Mouse (Mus musculus): ENCODE results near the gene Etv1. TPM values are rescaled to one million over a fixed set of nuclear protein-coding genes. Genes with fewer than 3 reads are reported as not detected.
A peak's percentile ranks its signal among the peaks of the same experiment; 100 is the strongest.
"Not testable (repeated sequence)": the region's sequence is repeated elsewhere in the genome, so short reads cannot be mapped to it uniquely, and the experiment has no call there.

Etv1 gene
- polyA plus RNA-seq, 1 experiment from 2014 or later: 18.0 TPM

DNA sequence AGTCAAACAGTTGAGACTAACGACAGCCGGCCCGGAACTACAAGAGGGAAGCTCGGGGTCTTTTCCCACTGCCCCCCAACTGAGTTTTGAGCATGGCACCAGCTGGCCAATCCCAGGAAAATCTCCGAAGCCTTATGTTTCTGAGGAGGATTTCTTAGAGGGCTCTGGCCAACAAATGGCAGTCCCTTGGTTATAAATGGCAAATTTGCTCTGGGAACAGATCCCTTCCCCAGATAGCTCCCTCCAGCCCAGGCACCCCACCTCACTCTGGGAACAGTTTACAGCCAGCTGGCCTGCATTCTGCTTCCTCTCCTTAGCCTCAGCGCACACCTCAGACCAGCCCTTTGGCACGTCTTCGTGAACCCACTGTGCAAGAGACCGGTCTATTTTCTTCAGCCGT is 53.8 kb downstream of the Etv1 start:
- no peak overlapping the region for H3K4me3 ChIP-seq
- WGBS: 95% methylated on average over 10 of the region's 10 CpGs
- H3K27me3 ChIP-seq (ENCODE audit: poor library complexity, severe bottlenecking): 0 out of 2 replicates have a peak, but pooled peaks cover 6% of the 10 kb centered on the region
- peaks cover 5% of the 10 kb centered on the region for H3K36me3 ChIP-seq (replicated peaks)
- H3K4me1 ChIP-seq: peaks cover 18% of the 10 kb centered on the region
- H3K9me3 ChIP-seq: no peaks in the 10 kb centered on the region
- no peak overlapping the region for H3K27ac ChIP-seq
- no peak for DNase-seq (ENCODE audit: extremely low spot score, low spot score)

DNA sequence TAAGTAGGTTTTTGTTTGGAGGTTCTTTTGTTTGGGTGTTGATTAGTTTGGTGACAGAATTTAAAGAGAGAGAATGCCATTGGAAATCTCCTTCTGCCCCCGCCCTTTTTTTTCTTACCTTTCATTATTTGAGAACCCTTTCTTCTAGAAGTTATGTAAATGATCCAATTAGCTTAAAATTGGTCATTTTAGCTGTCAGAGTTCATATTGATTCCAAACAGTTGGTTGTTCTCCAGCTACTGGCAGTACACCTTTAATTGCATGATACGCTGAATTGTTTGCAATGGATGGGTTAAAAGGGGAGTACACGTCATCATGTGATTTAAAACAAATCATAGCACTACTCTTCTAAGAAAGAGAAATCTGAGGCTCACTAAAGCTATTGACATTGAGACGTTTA is 55.4 kb downstream of the Etv1 start:
- DNase-seq (ENCODE audit: extremely low spot score, low spot score): no peak
- Histone ChIP-seq H3K36me3 (replicated peaks) (peaks cover 5% of the 10 kb centered on the region), H3K27me3 (ENCODE audit: poor library complexity, severe bottlenecking) (0 out of 2 replicates have a peak, but pooled peaks cover 6% of the 10 kb centered on the region), H3K27ac (no peak overlapping the region), H3K4me3 (no peak overlapping the region), H3K4me1 (peaks cover 18% of the 10 kb centered on the region), H3K9me3 (no peaks in the 10 kb centered on the region)
- 57% methylated on average over 4 of the region's 4 CpGs for WGBS

- not testable (repeated sequence) for H3K27me3 ChIP-seq (ENCODE audit: poor library complexity, severe bottlenecking); H3K4me3 ChIP-seq; DNase-seq (ENCODE audit: extremely low spot score, low spot score); H3K27ac ChIP-seq; H3K36me3 ChIP-seq (replicated peaks); H3K9me3 ChIP-seq
- 86% methylated on average over 7 of the region's 8 CpGs for WGBS
- H3K4me1 ChIP-seq: peaks cover 18% of the 10 kb centered on the region
These were observed 55.8 kb downstream of the Etv1 start for GRCm38 (mm10) chr12:38834986-38835385.

GRCm38 (mm10) chr12:38843801-38844295 is 64.7 kb downstream of the Etv1 start:
- H3K36me3 ChIP-seq (replicated peaks): no peaks in the 10 kb centered on the region
- peak; percentile 44 for DNase-seq (ENCODE audit: extremely low spot score, low spot score)
- 7% methylated on average over 1 of the region's 1 CpGs for WGBS
- no peaks in the 10 kb centered on the region for H3K27me3 ChIP-seq (ENCODE audit: poor library complexity, severe bottlenecking)
- H3K9me3 ChIP-seq: no peaks in the 10 kb centered on the region
- H3K4me1 ChIP-seq: peaks cover 14% of the 10 kb centered on the region
- H3K4me3 ChIP-seq: no peak overlapping the region
- H3K27ac ChIP-seq: no peak overlapping the region

DNA sequence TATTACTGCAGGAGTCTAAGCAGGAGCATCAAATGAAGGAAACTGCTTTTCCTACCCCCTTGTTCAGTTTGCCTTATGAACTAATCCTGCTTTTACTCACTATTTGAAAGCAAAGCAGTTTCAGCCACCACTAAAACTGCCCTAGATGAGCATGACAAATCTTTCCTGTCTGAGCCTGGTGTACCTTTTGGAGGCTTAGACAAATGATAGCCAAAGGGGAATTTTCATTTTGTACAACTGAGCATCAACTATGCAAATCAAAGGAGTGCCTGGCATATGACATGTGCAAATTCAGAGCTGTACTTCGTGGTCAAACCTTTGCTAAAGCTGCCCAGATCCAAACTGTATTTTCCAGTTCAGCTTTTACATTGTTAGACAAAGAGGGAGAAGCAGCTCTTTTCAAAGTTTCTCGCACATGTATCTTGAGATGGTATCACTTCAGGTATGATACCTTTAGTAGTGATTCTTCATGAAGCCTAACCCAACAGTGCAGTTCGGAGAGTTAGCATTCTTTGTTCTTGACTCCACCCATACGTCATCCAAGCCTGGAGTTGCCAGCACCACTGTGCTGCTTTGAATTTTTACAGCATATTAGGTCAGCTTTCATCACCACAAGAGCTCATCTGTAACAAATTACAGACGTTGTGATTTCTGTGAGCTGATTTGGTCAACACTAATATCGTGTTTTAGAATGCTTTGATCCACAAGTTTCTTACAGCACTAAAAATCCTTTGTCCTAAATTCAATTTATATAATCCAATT is 68.5 kb downstream of the Etv1 start:
- Histone ChIP-seq H3K4me1 (peaks cover 14% of the 10 kb centered on the region), H3K9me3 (no peaks in the 10 kb centered on the region), H3K27ac (no peak overlapping the region), H3K4me3 (no peak overlapping the region), H3K27me3 (ENCODE audit: poor library complexity, severe bottlenecking) (no peaks in the 10 kb centered on the region), H3K36me3 (replicated peaks) (no peaks in the 10 kb centered on the region)
- DNase-seq (ENCODE audit: extremely low spot score, low spot score): no peak
- 78% methylated on average over 6 of the region's 6 CpGs for WGBS

DNA sequence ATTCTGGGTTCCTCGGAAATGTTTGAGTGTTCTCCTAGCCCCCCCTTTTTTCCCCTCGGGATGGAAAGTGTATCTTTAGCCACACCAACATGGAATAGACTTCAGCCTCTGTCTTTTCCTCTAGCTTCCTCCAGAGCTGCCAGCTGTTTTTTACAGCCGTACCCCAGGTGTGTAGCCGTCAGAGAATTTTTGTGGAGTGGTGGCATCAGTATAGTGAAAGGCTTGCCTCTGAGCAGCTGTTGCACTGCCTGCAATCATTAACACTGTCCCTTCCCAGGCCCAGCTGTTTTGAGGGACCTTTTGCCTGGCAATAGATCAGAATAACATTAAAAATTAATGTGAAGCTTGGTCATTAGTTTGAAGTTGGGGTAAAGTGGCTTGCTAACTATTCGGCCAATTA is 70.8 kb downstream of the Etv1 start:
- Histone ChIP-seq H3K27me3 (ENCODE audit: poor library complexity, severe bottlenecking) (no peaks in the 10 kb centered on the region), H3K27ac (no peak overlapping the region), H3K4me1 (peaks cover 13% of the 10 kb centered on the region), H3K9me3 (no peaks in the 10 kb centered on the region), H3K4me3 (no peak overlapping the region), H3K36me3 (replicated peaks) (no peaks in the 10 kb centered on the region)
- 85% methylated on average over 5 of the region's 5 CpGs for WGBS
- no peak for DNase-seq (ENCODE audit: extremely low spot score, low spot score)

DNA sequence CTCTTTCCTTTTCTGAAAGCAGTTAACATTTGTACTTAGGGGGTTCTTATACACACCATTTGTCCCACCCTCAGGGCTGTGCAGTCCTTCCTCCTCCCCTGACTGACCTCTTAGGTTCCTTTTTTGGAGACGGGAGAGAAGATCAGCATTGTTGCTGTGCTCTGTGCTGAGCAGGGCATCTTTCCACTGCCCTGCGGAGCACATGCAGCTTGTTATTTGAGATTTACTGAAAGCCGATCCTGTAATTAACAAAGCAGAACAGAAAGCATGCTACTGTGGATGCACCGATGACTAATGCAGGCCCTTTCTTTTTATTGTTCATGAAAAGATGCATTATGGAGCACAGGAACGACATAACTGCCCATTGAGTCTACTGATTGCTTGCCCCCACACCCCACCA is 75.1 kb downstream of the Etv1 start:
- no peaks in the 10 kb centered on the region for H3K27me3 ChIP-seq (ENCODE audit: poor library complexity, severe bottlenecking)
- H3K36me3 ChIP-seq (replicated peaks): peaks cover 7% of the 10 kb centered on the region
- peak overlapping the region; percentile 58 for H3K27ac ChIP-seq
- 16% methylated on average over 5 of the region's 5 CpGs for WGBS
- H3K4me3 ChIP-seq: no peak overlapping the region
- H3K4me1 ChIP-seq: peaks cover 23% of the 10 kb centered on the region
- no peaks in the 10 kb centered on the region for H3K9me3 ChIP-seq
- DNase-seq (ENCODE audit: extremely low spot score, low spot score): no peak

GRCm38 (mm10) chr12:38854751-38855150 is 75.6 kb downstream of the Etv1 start:
- whole genome bisulfite sequencing: 60% methylated on average over 6 of the region's 6 CpGs
- DNase-seq (ENCODE audit: extremely low spot score, low spot score): no peak
- H3K36me3 ChIP-seq (replicated peaks): peaks cover 7% of the 10 kb centered on the region

GRCm38 (mm10) chr12:38859675-38860074 is 80.5 kb downstream of the Etv1 start:
- Histone ChIP-seq H3K27me3 (ENCODE audit: poor library complexity, severe bottlenecking) (no peaks in the 10 kb centered on the region), H3K9me3 (no peaks in the 10 kb centered on the region), H3K4me3 (no peak overlapping the region), H3K36me3 (replicated peaks) (peaks cover 7% of the 10 kb centered on the region), H3K27ac (0 out of 2 replicates have a peak overlapping the region, but pooled peaks have one; percentile 11), H3K4me1 (peaks cover 28% of the 10 kb centered on the region)
- 88% methylated on average over 4 of the region's 4 CpGs for WGBS
- no peak for DNase-seq (ENCODE audit: extremely low spot score, low spot score)

More at GRCm38 (mm10) chr12:38854751-38855150, 75.6 kb downstream of the Etv1 start:
- no peaks in the 10 kb centered on the region for H3K27me3 ChIP-seq (ENCODE audit: poor library complexity, severe bottlenecking)
- H3K4me1 ChIP-seq: peaks cover 23% of the 10 kb centered on the region
- no peak overlapping the region for H3K4me3 ChIP-seq
- 0 out of 2 replicates have a peak overlapping the region, but pooled peaks have one; percentile 58 for H3K27ac ChIP-seq
- H3K9me3 ChIP-seq: no peaks in the 10 kb centered on the region

DNA sequence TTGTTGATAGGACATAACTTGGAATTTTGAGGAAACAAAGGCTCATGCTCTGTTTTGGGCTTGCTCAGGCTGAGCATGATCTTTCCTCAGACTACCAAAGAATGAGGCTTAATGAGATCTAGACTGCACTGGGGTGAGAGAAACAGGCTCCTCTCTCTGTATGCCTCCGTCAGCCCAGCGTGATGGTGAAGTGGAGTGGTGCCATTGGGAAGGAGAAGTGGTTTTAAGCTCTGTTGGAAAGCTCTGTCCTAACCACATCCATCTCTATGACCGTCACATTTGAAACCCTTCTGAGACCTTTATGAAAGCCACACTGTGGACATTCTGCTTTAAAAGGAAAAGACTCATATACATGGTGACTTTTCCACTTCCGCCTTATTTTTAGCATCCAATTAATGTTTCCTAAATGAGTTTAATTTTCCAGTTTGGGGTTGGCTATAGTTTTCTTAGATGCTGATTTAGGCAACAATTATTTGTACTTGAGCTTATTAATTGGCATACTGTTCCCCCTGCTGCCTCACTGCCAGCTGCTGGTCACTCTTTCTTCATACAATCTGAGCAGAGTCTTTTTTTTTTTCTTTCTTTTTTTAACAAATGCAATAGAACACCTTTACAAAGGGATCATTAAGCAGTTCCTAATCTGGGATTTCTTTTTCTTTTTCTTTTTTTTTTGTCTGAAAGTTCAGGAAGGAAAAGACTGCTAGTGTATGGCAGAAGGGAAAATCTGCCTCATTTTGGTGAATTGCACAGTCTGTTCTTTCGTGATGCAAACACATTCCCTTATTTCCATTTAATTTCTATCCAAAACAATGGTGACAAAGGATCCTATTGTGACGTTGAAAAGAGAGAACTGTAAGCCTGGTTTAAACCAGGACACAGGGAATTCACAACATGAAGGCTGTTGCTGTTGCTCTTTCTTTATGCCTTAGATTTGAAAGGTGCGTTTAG is 81.3 kb downstream of the Etv1 start:
- H3K4me1 ChIP-seq: peaks cover 20% of the 10 kb centered on the region
- peaks cover 7% of the 10 kb centered on the region for H3K36me3 ChIP-seq (replicated peaks)
- DNase-seq (ENCODE audit: extremely low spot score, low spot score): no peak
- H3K9me3 ChIP-seq: no peaks in the 10 kb centered on the region
- no peak overlapping the region for H3K4me3 ChIP-seq
- WGBS: 57% methylated on average over 7 of the region's 7 CpGs
- no peaks in the 10 kb centered on the region for H3K27me3 ChIP-seq (ENCODE audit: poor library complexity, severe bottlenecking)
- peak overlapping the region; percentile 40; the same call in 1 of the 2 replicates for H3K27ac ChIP-seq

- Histone ChIP-seq H3K27me3 (ENCODE audit: poor library complexity, severe bottlenecking) (no peaks in the 10 kb centered on the region), H3K27ac (no peak overlapping the region), H3K36me3 (replicated peaks) (no peaks in the 10 kb centered on the region), H3K4me1 (peaks cover 15% of the 10 kb centered on the region), H3K9me3 (no peaks in the 10 kb centered on the region), H3K4me3 (no peak overlapping the region)
- 88% methylated on average over 4 of the region's 4 CpGs for WGBS
- DNase-seq (ENCODE audit: extremely low spot score, low spot score): no peak
These were observed 84.2 kb downstream of the Etv1 start for GRCm38 (mm10) chr12:38863395-38863794.

DNA sequence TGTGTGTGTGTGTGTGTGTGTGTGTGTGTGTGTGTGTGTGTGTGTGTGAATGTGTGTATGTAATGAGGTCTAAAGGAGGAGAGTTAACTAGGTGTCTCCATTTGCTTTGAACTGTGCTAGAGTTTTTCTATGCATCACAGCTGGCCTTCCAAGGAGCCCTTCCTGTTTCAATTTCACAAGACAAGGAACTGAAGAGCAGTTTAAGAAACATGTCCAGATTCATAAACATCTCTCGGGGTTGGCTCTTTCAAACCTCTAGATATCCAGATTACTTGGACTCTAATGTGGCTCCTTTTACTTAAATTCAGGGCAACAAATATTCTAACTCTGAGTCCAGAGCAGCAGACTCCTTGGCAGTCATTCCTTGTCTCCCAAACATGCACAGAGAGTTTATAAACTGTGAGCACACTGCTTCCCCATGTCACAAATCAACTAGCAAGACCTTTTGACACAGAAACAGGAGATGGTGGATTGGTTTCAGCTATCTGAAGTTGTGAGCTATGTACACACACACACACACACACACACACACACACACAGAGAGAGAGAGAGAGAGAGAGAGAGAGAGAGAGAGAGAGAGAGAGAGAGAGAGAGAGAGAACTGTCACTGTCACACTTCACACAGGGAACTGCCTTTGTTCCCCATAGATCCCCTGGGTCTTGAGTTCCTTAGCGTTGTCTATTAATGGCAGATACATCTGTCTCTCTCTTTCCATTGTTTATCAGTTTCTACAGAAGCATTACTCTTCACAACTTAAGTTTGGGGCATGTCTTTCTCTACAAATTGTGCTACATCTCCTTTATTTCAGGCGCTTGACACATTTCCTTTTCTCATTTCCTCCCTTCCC is 85.0 kb downstream of the Etv1 start:
- Histone ChIP-seq H3K9me3 (no peaks in the 10 kb centered on the region), H3K36me3 (replicated peaks) (no peaks in the 10 kb centered on the region), H3K4me1 (peaks cover 15% of the 10 kb centered on the region), H3K27me3 (ENCODE audit: poor library complexity, severe bottlenecking) (no peaks in the 10 kb centered on the region), H3K27ac (no peak overlapping the region), H3K4me3 (no peak overlapping the region)
- no peak for DNase-seq (ENCODE audit: extremely low spot score, low spot score)
- WGBS: 79% methylated on average over 3 of the region's 3 CpGs

Measured in forebrain, embryonic 10.5 days (tissue).